Mouse (Mus musculus): Measurements from ENCODE around the gene Gigyf2.

Gigyf2 gene

GRCm38 (mm10) chr1:87326742-87327163 is at the start of gene Gigyf2:
Gigyf2 (plus strand) TSS chr1:87326998.
- peak; percentile 95 to 96 for DNase-seq (ENCODE audit: low spot score in 2 of 2)

GRCm38 (mm10) chr1:87280281-87280680 is 46.5 kb upstream of the Gigyf2 start:
- DNase-seq (ENCODE audit: low spot score in 2 of 2) = no peak

GRCm38 (mm10) chr1:87281599-87282412 is 45.0 kb upstream of the Gigyf2 start:
- no peak for DNase-seq (ENCODE audit: low spot score in 2 of 2)

GRCm38 (mm10) chr1:87282413-87282788 is 44.4 kb upstream of the Gigyf2 start:
- DNase-seq (ENCODE audit: low spot score in 2 of 2) = no peak

- no peak for DNase-seq (ENCODE audit: low spot score in 2 of 2)
Measured at GRCm38 (mm10) chr1:87283410-87283960, 43.3 kb upstream of the Gigyf2 start.

GRCm38 (mm10) chr1:87287105-87287504 is 39.7 kb upstream of the Gigyf2 start:
- DNase-seq (ENCODE audit: low spot score in 2 of 2) = no peak

GRCm38 (mm10) chr1:87291416-87291815 is 35.4 kb upstream of the Gigyf2 start:
- no peak for DNase-seq (ENCODE audit: low spot score in 2 of 2)

- DNase-seq (ENCODE audit: low spot score in 2 of 2) = no peak
Measured at GRCm38 (mm10) chr1:87292420-87293190, 34.2 kb upstream of the Gigyf2 start.

- no peak for DNase-seq (ENCODE audit: low spot score in 2 of 2)
Measured at GRCm38 (mm10) chr1:87294063-87294710, 32.6 kb upstream of the Gigyf2 start.

GRCm38 (mm10) chr1:87294951-87295350 is 31.8 kb upstream of the Gigyf2 start:
- no peak for DNase-seq (ENCODE audit: low spot score in 2 of 2)

- no peak for DNase-seq (ENCODE audit: low spot score in 2 of 2)
Measured at GRCm38 (mm10) chr1:87297346-87297925, 29.4 kb upstream of the Gigyf2 start.

- no peak for DNase-seq (ENCODE audit: low spot score in 2 of 2)
Measured at GRCm38 (mm10) chr1:87300360-87301286, 26.2 kb upstream of the Gigyf2 start.

GRCm38 (mm10) chr1:87301971-87302370 is 24.8 kb upstream of the Gigyf2 start:
- DNase-seq (ENCODE audit: low spot score in 2 of 2) = no peak

- DNase-seq (ENCODE audit: low spot score in 2 of 2) = no peak
Measured at GRCm38 (mm10) chr1:87308952-87309351, 17.8 kb upstream of the Gigyf2 start.

- no peak for DNase-seq (ENCODE audit: low spot score in 2 of 2)
Measured at GRCm38 (mm10) chr1:87309621-87310020, 17.2 kb upstream of the Gigyf2 start.

GRCm38 (mm10) chr1:87312681-87313080 is 14.1 kb upstream of the Gigyf2 start:
- DNase-seq (ENCODE audit: low spot score in 2 of 2) = no peak

- no peak for DNase-seq (ENCODE audit: low spot score in 2 of 2)
Measured at GRCm38 (mm10) chr1:87313116-87313515, 13.7 kb upstream of the Gigyf2 start.

- DNase-seq (ENCODE audit: low spot score in 2 of 2) = no peak
Measured at GRCm38 (mm10) chr1:87313843-87314570, 12.8 kb upstream of the Gigyf2 start.

- no peak for DNase-seq (ENCODE audit: low spot score in 2 of 2)
Measured at GRCm38 (mm10) chr1:87315431-87315830, 11.4 kb upstream of the Gigyf2 start.

GRCm38 (mm10) chr1:87315894-87316293 is 10.9 kb upstream of the Gigyf2 start:
- no peak for DNase-seq (ENCODE audit: low spot score in 2 of 2)
